Mouse (Mus musculus) erythroblast, embryonic 14.5 days (primary cell): ENCODE measurements at regions not wholly inside any gene's neighbourhood (a gene's known extent, or its start where the extent isn't known, plus 50 kb on each side); places are given as distances from the start of the nearest gene placed in this dataset.

Experiments used
- GATA1 ChIP-seq: IDR thresholded peaks from 2 replicates; pipeline ENCODE4 v1.6.1; 2012; ENCODE audit warnings: low read length, inconsistent platforms, mixed read lengths
- TAL1 ChIP-seq: IDR thresholded peaks from 3 replicates; pipeline ENCODE4 v1.6.1; 2012; ENCODE audit warnings: low read length, inconsistent platforms, mixed read lengths

GRCm38 (mm10) chr10:66814565-66815201, 281.2 kb upstream of the Jmjd1c start:
- TF ChIP-seq GATA1 (no peak), TAL1 (no peak)
